Mouse (Mus musculus) MEL (cell line): ENCODE results near the gene Calhm4. TPM values are rescaled to one million over a fixed set of nuclear protein-coding genes. Genes with fewer than 3 reads are reported as not detected.

Experiments
- DNase-seq: peaks from one replicate; pipeline ENCODE4 v3.0.0; 2011; ENCODE audit warnings: low read depth, low spot score
- H3K27ac ChIP-seq: 2 replicates; pipeline ENCODE4 v1.5.1; 2012; ENCODE audit warnings: low read depth, mild to moderate bottlenecking, control low read depth, low read length, moderate library complexity; ENCODE audit not compliant: control insufficient read depth
- H3K27me3 ChIP-seq, 2 experiments: fragments of 150-350 bp in 1 of 2; sonication (generic) in 1 of 2; 2 replicates each; pipeline ENCODE4 v1.6.1; 2012; ENCODE audit warnings: low read length in 2 of 2, mild to moderate bottlenecking in 2 of 2, improper control_type of control experiment in 1 of 2, moderate library complexity in 1 of 2; ENCODE audit not compliant: insufficient read depth in 2 of 2, control insufficient read depth in 1 of 2
- H3K36me3 ChIP-seq, 2 experiments: 2 replicates each; pipeline ENCODE4 v1.6.1; 2012 to 2014; ENCODE audit warnings: low read length in 2 of 2, improper control_type of control experiment in 1 of 2, inconsistent platforms in 1 of 2, mild to moderate bottlenecking in 1 of 2; ENCODE audit not compliant: insufficient read depth in 2 of 2, control insufficient read depth in 1 of 2
- H3K4me1 ChIP-seq, 2 experiments: fragments of 150-350 bp in 1 of 2; sonication (generic) in 1 of 2; 2 replicates each; pipeline ENCODE4 v1.6.1; 2012; ENCODE audit warnings: low read length in 2 of 2, improper control_type of control experiment in 1 of 2, mild to moderate bottlenecking in 1 of 2; ENCODE audit not compliant: insufficient read depth in 2 of 2, control insufficient read depth in 1 of 2
- H3K4me3 ChIP-seq, 2 experiments: fragments of 150-350 bp in 1 of 2; sonication (generic) in 1 of 2; 2 replicates each; pipeline ENCODE4 v1.5.1; 2012; ENCODE audit warnings: low read depth in 2 of 2, low read length in 2 of 2, mild to moderate bottlenecking in 2 of 2, moderate library complexity in 2 of 2, control low read depth in 1 of 2, improper control_type of control experiment in 1 of 2; ENCODE audit not compliant: control insufficient read depth in 1 of 2, insufficient read depth in 1 of 2
- H3K79me2 ChIP-seq: 2 replicates; pipeline ENCODE4 v1.6.1; 2012; ENCODE audit warnings: mild to moderate bottlenecking, low read length, moderate library complexity; ENCODE audit not compliant: control insufficient read depth, poor library complexity, insufficient read depth
- H3K9ac ChIP-seq: 2 replicates; pipeline ENCODE4 v1.6.1; 2012; ENCODE audit warnings: low read depth, mild to moderate bottlenecking, control low read depth, low read length, moderate library complexity; ENCODE audit not compliant: control insufficient read depth, poor library complexity, severe bottlenecking
- H3K9me3 ChIP-seq: fragments of 150-350 bp; sonication (generic); replicated peaks from 2 replicates; pipeline ENCODE4 v1.6.1; 2012; ENCODE audit warnings: mild to moderate bottlenecking, low read length, improper control_type of control experiment, moderate library complexity; ENCODE audit not compliant: insufficient read depth
- CHD1 ChIP-seq: IDR thresholded peaks from 2 replicates; pipeline ENCODE4 v1.6.1; 2012; ENCODE audit warnings: low read depth, mild to moderate bottlenecking, inconsistent platforms, low read length, improper control_type of control experiment
- CHD2 ChIP-seq: IDR thresholded peaks from 2 replicates; pipeline ENCODE4 v1.6.1; 2011; ENCODE audit warnings: low read length, improper control_type of control experiment
- CTCF ChIP-seq, 3 experiments: IDR thresholded peaks in 2 of 3; conservative IDR thresholded peaks in 1 of 3; 2 replicates each; pipeline ENCODE4 v1.5.1; 2011 to 2012; ENCODE audit warnings: low read length in 3 of 3, low read depth in 2 of 3, mild to moderate bottlenecking in 2 of 3, improper control_type of control experiment in 1 of 3, inconsistent platforms in 1 of 3, mixed read lengths in 1 of 3, moderate library complexity in 1 of 3; ENCODE audit not compliant: control insufficient read depth in 1 of 3, insufficient read depth in 1 of 3, poor library complexity in 1 of 3, severe bottlenecking in 1 of 3
- E2F4 ChIP-seq: IDR thresholded peaks from 2 replicates; pipeline ENCODE4 v1.6.1; 2011; ENCODE audit warnings: low read depth, low read length, improper control_type of control experiment, borderline replicate concordance
- EP300 ChIP-seq, 2 experiments: IDR thresholded peaks; 2 replicates each; pipeline ENCODE4 v1.6.1; 2011; ENCODE audit warnings: improper control_type of control experiment in 2 of 2, low read length in 2 of 2, low read depth in 1 of 2, mild to moderate bottlenecking in 1 of 2
- ETS1 ChIP-seq: IDR thresholded peaks from 2 replicates; pipeline ENCODE4 v1.6.1; 2012; ENCODE audit warnings: low read depth, mild to moderate bottlenecking, inconsistent platforms, low read length, improper control_type of control experiment, moderate library complexity
- GABPA ChIP-seq: IDR thresholded peaks from 2 replicates; pipeline ENCODE4 v1.6.1; 2012; ENCODE audit warnings: low read depth, mild to moderate bottlenecking, inconsistent platforms, low read length, improper control_type of control experiment, moderate library complexity
- HCFC1 ChIP-seq: IDR thresholded peaks from 2 replicates; pipeline ENCODE4 v1.6.1; 2012; ENCODE audit warnings: low read depth, mild to moderate bottlenecking, inconsistent platforms, low read length, improper control_type of control experiment, moderate library complexity
- MAX ChIP-seq: IDR thresholded peaks from 2 replicates; pipeline ENCODE4 v1.6.1; 2011; ENCODE audit warnings: low read length, improper control_type of control experiment
- MXI1 ChIP-seq: IDR thresholded peaks from 2 replicates; pipeline ENCODE4 v1.6.1; 2011; ENCODE audit warnings: mild to moderate bottlenecking, low read depth, low read length, improper control_type of control experiment
- MYB ChIP-seq: IDR thresholded peaks from 2 replicates; pipeline ENCODE4 v1.6.1; 2011; ENCODE audit warnings: mild to moderate bottlenecking, low read depth, low read length, improper control_type of control experiment
- MYC ChIP-seq: IDR thresholded peaks from 2 replicates; pipeline ENCODE4 v1.6.1; 2011; ENCODE audit warnings: low read depth, mild to moderate bottlenecking, low read length, improper control_type of control experiment, moderate library complexity
- NELFE ChIP-seq: IDR thresholded peaks from 2 replicates; pipeline ENCODE4 v1.6.1; 2011; ENCODE audit warnings: low read depth, low read length, improper control_type of control experiment
- NRF1 ChIP-seq: IDR thresholded peaks from 2 replicates; pipeline ENCODE4 v1.6.1; 2014; ENCODE audit warnings: low read depth, mild to moderate bottlenecking, inconsistent platforms, low read length, improper control_type of control experiment, moderate library complexity; ENCODE audit not compliant: poor library complexity, insufficient read depth, severe bottlenecking
- POLR2A ChIP-seq, 2 experiments: IDR thresholded peaks; 2 replicates each; pipeline ENCODE4 v1.6.1; 2011 to 2012; ENCODE audit warnings: low read length in 2 of 2, mild to moderate bottlenecking in 2 of 2, control low read depth in 1 of 2, improper control_type of control experiment in 1 of 2, low read depth in 1 of 2, moderate library complexity in 1 of 2; ENCODE audit not compliant: control insufficient read depth in 1 of 2, insufficient read depth in 1 of 2, poor library complexity in 1 of 2
- POLR2AphosphoS2 ChIP-seq: IDR thresholded peaks from 2 replicates; pipeline ENCODE4 v1.6.1; 2011; ENCODE audit warnings: low read length, improper control_type of control experiment
- POLR2AphosphoS5 ChIP-seq: IDR thresholded peaks from 2 replicates; pipeline ENCODE4 v1.6.1; 2012; ENCODE audit warnings: low read depth, borderline replicate concordance, mild to moderate bottlenecking, inconsistent platforms, low read length, moderate library complexity, mixed read lengths
- RAD21 ChIP-seq: IDR thresholded peaks from 2 replicates; pipeline ENCODE4 v1.6.1; 2011; ENCODE audit warnings: mild to moderate bottlenecking, low read depth, low read length, improper control_type of control experiment
- SMC3 ChIP-seq: IDR thresholded peaks from 2 replicates; pipeline ENCODE4 v1.6.1; 2011; ENCODE audit warnings: low read depth, low read length, improper control_type of control experiment
- TAL1 ChIP-seq: IDR thresholded peaks from 2 replicates; pipeline ENCODE4 v1.6.1; 2012; ENCODE audit warnings: mild to moderate bottlenecking, inconsistent platforms, low read length, moderate library complexity, mixed read lengths
- TBP ChIP-seq: IDR thresholded peaks from 2 replicates; pipeline ENCODE4 v1.8.0; 2011; ENCODE audit warnings: low read depth, low read length, improper control_type of control experiment
- TCF12 ChIP-seq: IDR thresholded peaks from 2 replicates; pipeline ENCODE4 v1.6.1; 2014; ENCODE audit warnings: low read depth, mild to moderate bottlenecking, inconsistent platforms, low read length, improper control_type of control experiment, moderate library complexity
- UBTF ChIP-seq: IDR thresholded peaks from 2 replicates; pipeline ENCODE4 v1.6.1; 2012; ENCODE audit warnings: low read depth, mild to moderate bottlenecking, inconsistent platforms, low read length, improper control_type of control experiment, moderate library complexity, borderline replicate concordance; ENCODE audit not compliant: insufficient read depth
- USF1 ChIP-seq: IDR thresholded peaks from 2 replicates; pipeline ENCODE4 v1.6.1; 2014; ENCODE audit warnings: low read depth, mild to moderate bottlenecking, inconsistent platforms, low read length, improper control_type of control experiment, moderate library complexity
- ZC3H11A ChIP-seq: IDR thresholded peaks from 2 replicates; pipeline ENCODE4 v1.6.1; 2012; ENCODE audit warnings: low read depth, mild to moderate bottlenecking, inconsistent platforms, low read length, improper control_type of control experiment
- ZKSCAN1 ChIP-seq: IDR thresholded peaks from 2 replicates; pipeline ENCODE4 v1.6.1; 2012; ENCODE audit warnings: low read depth, mild to moderate bottlenecking, inconsistent platforms, low read length, improper control_type of control experiment, moderate library complexity
- ZNF384 ChIP-seq: IDR thresholded peaks from 2 replicates; pipeline ENCODE4 v1.6.1; 2012; ENCODE audit warnings: low read depth, mild to moderate bottlenecking, inconsistent platforms, low read length, improper control_type of control experiment
- polyA plus RNA-seq, 2 experiments: library from polyadenylated mRNA; stranded (reverse) in 1 of 2; unstranded in 1 of 2; fragments of >175 nt in 1 of 2; fragments of >200 nt in 1 of 2; gene quantifications; 2 replicates each; pipeline versions ENCODE4 v1.2.1 to v1.2.4; 2012; ENCODE audit warnings: low replicate concordance in 2 of 2, low read depth in 1 of 2; ENCODE audit not compliant: insufficient read length in 2 of 2, insufficient read depth in 1 of 2, missing spikeins in 1 of 2
- total RNA-seq: library from RNA; depleted of rRNA; stranded (reverse); fragments of 300-350 nt; gene quantifications from 2 replicates; pipeline ENCODE4 v1.2.3, GENCODE M21; 2012

Calhm4 gene
- total and polyA plus RNA-seq, 3 experiments: not detected

DNA sequence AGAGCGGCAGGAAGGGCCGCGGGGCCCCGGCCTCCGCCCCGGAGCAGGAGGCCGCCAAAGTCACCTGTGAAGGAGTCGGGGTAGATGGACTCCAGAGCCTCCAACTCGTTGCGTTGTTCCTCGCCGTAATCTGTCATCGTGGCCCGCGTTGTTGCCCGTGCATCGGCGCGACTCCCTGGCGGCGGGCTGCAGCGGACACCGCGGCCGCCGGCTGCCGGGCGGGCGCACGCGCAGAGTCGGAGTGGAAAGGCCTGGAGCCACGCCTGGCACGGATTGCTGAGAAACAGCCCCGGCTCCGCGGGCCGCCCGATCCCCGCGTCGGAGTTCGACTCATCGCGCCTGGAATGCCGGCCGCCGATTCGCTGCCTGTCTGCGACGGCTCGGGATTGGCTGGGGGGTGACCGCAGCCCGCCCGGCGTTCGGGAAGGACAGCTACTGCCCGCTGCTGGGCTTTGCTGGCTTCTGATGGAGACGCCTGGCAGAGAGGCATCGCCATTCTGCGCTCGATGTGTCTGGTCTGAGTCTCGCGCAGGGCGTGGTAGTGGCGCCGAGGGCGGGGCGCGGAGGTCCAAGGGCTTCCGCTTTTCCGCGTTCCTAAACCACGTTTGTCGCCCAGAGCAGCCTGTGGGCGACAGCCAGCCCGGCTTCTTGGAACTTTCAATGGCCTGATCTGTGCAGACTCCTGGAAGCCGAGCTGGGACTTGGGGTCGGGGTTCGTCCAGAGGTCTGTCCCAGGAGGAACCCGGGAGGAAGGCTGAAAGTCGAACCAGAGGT is 24.6 kb downstream of the Calhm4 start, which contains the start of gene Rwdd1 (continued):
- peak; percentile 7; the same call in 1 of the 2 replicates for TF ChIP-seq ETS1
- no peak for TF ChIP-seq ZKSCAN1
- peak; percentile 72 to 93 for TF ChIP-seq POLR2A (IDR thresholded peaks at IDR 0.05; ENCODE audit: control insufficient read depth in 1 of 2, insufficient read depth in 1 of 2, low read depth in 1 of 2, low read length in 2 of 2, poor library complexity in 1 of 2)
- peak; percentile 83 for TF ChIP-seq TCF12
- TF ChIP-seq ZNF384: no peak
- no peak for TF ChIP-seq GABPA
- TF ChIP-seq HCFC1: peak; percentile 90
- no peak for TF ChIP-seq POLR2AphosphoS5
- TF ChIP-seq NRF1: peak; percentile 82
- peak; percentile 81 for TF ChIP-seq NELFE
- TF ChIP-seq UBTF: peak; percentile 47; the same call in 1 of the 2 replicates
- TF ChIP-seq MXI1: peak; percentile 98
- no peak for TF ChIP-seq CHD1
- TF ChIP-seq TBP: peak; percentile 85
- TF ChIP-seq RAD21: no peak
- TF ChIP-seq CHD2: peak; percentile 11; the same call in 1 of the 2 replicates
- peak in 1 of 3 experiments; percentile 4; a peak in 2 of 6 replicates for TF ChIP-seq CTCF (IDR thresholded peaks at IDR 0.05 in 2 of 3, conservative IDR thresholded peaks at IDR 0.05 in 1 of 3; ENCODE audit: control insufficient read depth in 1 of 3, insufficient read depth in 1 of 3, low read depth in 2 of 3, low read length in 3 of 3, poor library complexity in 1 of 3, severe bottlenecking in 1 of 3)
- no peak; a peak in 1 of 4 replicates for TF ChIP-seq EP300 (IDR thresholded peaks at IDR 0.05; ENCODE audit: low read depth in 1 of 2, low read length in 2 of 2)
- peak; percentile 76 for TF ChIP-seq MAX
- TF ChIP-seq USF1: no peak
- no peak; the same call in 1 of the 2 replicates for TF ChIP-seq POLR2AphosphoS2
- TF ChIP-seq TAL1: no peak
- no peak for TF ChIP-seq ZC3H11A

DNA sequence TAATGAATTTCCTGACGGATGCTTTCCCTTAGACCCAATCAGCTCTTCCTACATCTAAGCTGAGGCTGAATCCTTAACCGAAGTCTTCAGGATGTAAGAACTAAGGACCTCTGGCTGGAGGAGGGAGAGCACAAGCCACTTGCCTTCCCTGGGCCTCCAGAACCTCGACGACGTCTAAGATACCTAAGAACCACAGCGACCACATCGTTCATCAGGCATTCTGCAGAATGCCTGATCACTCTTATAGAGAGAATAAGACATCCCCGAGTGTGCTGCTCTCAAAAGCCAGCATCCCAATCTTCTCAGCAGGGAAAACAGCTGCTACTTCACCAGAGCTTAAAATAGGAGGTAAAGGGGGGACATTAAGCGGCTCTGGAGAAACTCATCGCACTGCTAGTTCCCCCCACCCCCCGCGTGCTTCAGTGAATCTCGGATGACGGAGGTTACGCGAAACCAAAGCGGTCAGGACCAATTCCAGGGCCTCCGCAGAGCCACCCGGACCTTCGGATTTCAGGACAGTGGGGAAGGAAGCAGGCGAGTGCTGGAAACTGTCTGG is 25.3 kb downstream of the Calhm4 start:
- H3K27ac ChIP-seq: peak overlapping the region; percentile 81
- H3K79me2 ChIP-seq: peaks cover 30% of the 10 kb centered on the region
- DNase-seq: peak; percentile 61
- H3K27me3 ChIP-seq: no peaks in the 10 kb centered on the region; a peak in 1 of 4 replicates
- H3K4me1 ChIP-seq: peaks cover 2 to 12% of the 10 kb centered on the region in 2 experiments
- peak overlapping the region; percentile 87 for H3K9ac ChIP-seq
- peak overlapping the region; percentile 80 to 96 for H3K4me3 ChIP-seq
- no peaks in the 10 kb centered on the region for H3K9me3 ChIP-seq
- H3K36me3 ChIP-seq: peaks cover 0 to 18% of the 10 kb centered on the region in 2 experiments; a peak in 3 of 4 replicates
- TF ChIP-seq TCF12 (no peak), MYC (0 out of 2 replicates have a peak, but pooled peaks have one; percentile 31), TBP (no peak), SMC3 (no peak), E2F4 (no peak), MYB (no peak), CHD1 (no peak)
- TF ChIP-seq, all 39 proteins: peak for 1
